Mouse (Mus musculus) heart, postnatal 0 days (tissue): Measurements from ENCODE around the gene Cela1. TPM values are rescaled to one million over a fixed set of nuclear protein-coding genes. Genes with fewer than 3 reads are reported as not detected.

Source experiments
- ATAC-seq: fragments of 200-750 bp; cut with Nextera tagmentation; 2 replicates; pipeline ENCODE4 v1.8.0; 2017; ENCODE audit warnings: low read depth, moderate number of reproducible peaks, moderate library complexity; ENCODE audit not compliant: insufficient read depth
- DNase-seq: peaks from one replicate; pipeline ENCODE4 v3.0.0-alpha.2; 2016; ENCODE audit warnings: low spot score
- H3K27ac ChIP-seq: fragments of 300-500 bp; sonication (generic); 2 replicates; pipeline ENCODE4 v1.5.1; 2014; ENCODE audit warnings: low read depth, mild to moderate bottlenecking
- H3K27me3 ChIP-seq: fragments of 300-500 bp; sonication (generic); 2 replicates; pipeline ENCODE4 v1.6.1; 2014; ENCODE audit warnings: low read length, mixed read lengths; ENCODE audit not compliant: control insufficient read depth, insufficient read depth
- H3K36me3 ChIP-seq: fragments of 300-500 bp; sonication (generic); replicated peaks from 2 replicates; pipeline ENCODE4 v1.6.1; 2014; ENCODE audit warnings: low read length, mixed read lengths; ENCODE audit not compliant: control insufficient read depth, insufficient read depth
- H3K4me1 ChIP-seq: fragments of 300-500 bp; sonication (generic); 2 replicates; pipeline ENCODE4 v1.6.1; 2014; ENCODE audit warnings: antibody characterized with exemption; ENCODE audit not compliant: control insufficient read depth, insufficient read depth
- H3K4me2 ChIP-seq: fragments of 300-500 bp; sonication (generic); 2 replicates; pipeline ENCODE4 v1.6.1; 2014; ENCODE audit warnings: low read depth, mild to moderate bottlenecking, low read length, moderate library complexity
- H3K4me3 ChIP-seq: fragments of 300-500 bp; sonication (generic); 2 replicates; pipeline ENCODE4 v1.5.1; 2014; ENCODE audit warnings: low read depth, low read length
- H3K9ac ChIP-seq: fragments of 300-500 bp; sonication (generic); replicated peaks from 2 replicates; pipeline ENCODE4 v1.6.1; 2014; ENCODE audit warnings: low read depth, low read length, mixed read lengths
- H3K9me3 ChIP-seq: fragments of 300-500 bp; sonication (generic); replicated peaks from 2 replicates; pipeline ENCODE4 v1.6.1; 2016; ENCODE audit warnings: low read length; ENCODE audit not compliant: control insufficient read depth
- CTCF ChIP-seq: IDR thresholded peaks from 2 replicates; pipeline ENCODE4 v1.5.1; 2016; ENCODE audit warnings: antibody characterized with exemption, control low read depth, low read depth
- EP300 ChIP-seq: IDR thresholded peaks from 2 replicates; pipeline ENCODE4 v1.6.1; 2016; ENCODE audit warnings: antibody characterized with exemption, low read depth
- WGBS: fragments of 180-500 bp; shearing (Covaris S2); extraction: QIAGEN DNeasy Blood & Tissue Kit; methylation state at CpG from one replicate; pipeline ENCODE4 v1.1.7; 2014; 5-methylcytosine and 5-hydroxymethylcytosine counted together
- polyA plus RNA-seq: library from polyadenylated mRNA; unstranded; fragments of >200 nt; fragmentation: Nextera tagmentation; extraction: Ambion mirVana; gene quantifications from 2 replicates; pipeline ENCODE4 v1.2.1, GENCODE M21; 2015
- total RNA-seq: library from RNA; depleted of rRNA; stranded (reverse); fragments of >200 nt; gene quantifications from 2 replicates; pipeline ENCODE4 v1.2.3, GENCODE M21; 2014; ENCODE audit warnings: low replicate concordance

The Cela1 gene
- total and polyA plus RNA-seq, 2 experiments from 2014 or later, result 1.8 TPM; not detected in 1

DNA sequence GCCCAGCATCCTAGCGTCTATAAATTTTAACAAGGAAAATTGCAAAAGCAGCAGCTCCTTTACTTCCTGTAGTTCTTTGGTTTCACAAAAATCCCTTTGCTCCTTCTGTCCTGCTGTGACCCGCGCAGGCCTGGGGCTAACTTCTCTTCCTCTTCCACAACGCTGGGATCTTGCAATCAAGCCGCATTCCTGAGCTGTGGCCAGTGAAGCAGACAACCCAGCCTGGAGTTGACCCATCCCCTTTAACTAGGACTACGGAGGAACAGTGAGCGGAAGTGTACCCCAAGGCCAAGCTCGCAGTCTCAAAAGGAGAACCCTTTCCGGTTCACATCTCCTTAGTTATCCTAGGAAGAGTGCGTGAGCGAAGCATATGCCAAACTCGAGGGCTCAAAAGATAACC lies 9.1 kb downstream of the Cela1 start:
- H3K36me3 ChIP-seq, result no peaks in the 10 kb centered on the region
- DNase-seq (no peak), ATAC-seq (no peak)
- TF ChIP-seq EP300, result no peak
- TF ChIP-seq CTCF, result no peak
- no peaks in the 10 kb centered on the region for H3K27me3 ChIP-seq
- H3K27ac ChIP-seq, result no peak overlapping the region
- H3K9me3 ChIP-seq, result no peaks in the 10 kb centered on the region
- H3K4me3 ChIP-seq, result no peak overlapping the region
- H3K4me1 ChIP-seq, result peaks cover 9% of the 10 kb centered on the region
- H3K9ac ChIP-seq, result no peak overlapping the region
- 76% methylated on average over 12 of the region's 12 CpGs for WGBS
- no peak overlapping the region for H3K4me2 ChIP-seq

GRCm38 (mm10) chr15:100677675-100678074 lies 10.0 kb downstream of the Cela1 start:
- Histone ChIP-seq H3K4me1 (peaks cover 14% of the 10 kb centered on the region), H3K4me3 (no peak overlapping the region), H3K27me3 (no peaks in the 10 kb centered on the region), H3K36me3 (no peaks in the 10 kb centered on the region), H3K9me3 (no peaks in the 10 kb centered on the region), H3K4me2 (no peak overlapping the region), H3K9ac (no peak overlapping the region), H3K27ac (no peak overlapping the region)
- no peak for DNase-seq
- WGBS, result 83% methylated on average over 8 of the region's 8 CpGs
- TF ChIP-seq EP300, result no peak
- TF ChIP-seq CTCF, result no peak
- ATAC-seq, result no peak

- Histone ChIP-seq H3K4me2 (no peak overlapping the region), H3K36me3 (no peaks in the 10 kb centered on the region), H3K27ac (no peak overlapping the region), H3K27me3 (no peaks in the 10 kb centered on the region), H3K4me3 (no peak overlapping the region), H3K4me1 (peaks cover 14% of the 10 kb centered on the region), H3K9me3 (no peaks in the 10 kb centered on the region), H3K9ac (no peak overlapping the region)
- WGBS, result 84% methylated on average over 1 of the region's 1 CpGs
- DNase-seq (no peak), ATAC-seq (no peak)
- TF ChIP-seq EP300 (no peak), CTCF (no peak)
Measured at GRCm38 (mm10) chr15:100676521-100676920, 11.2 kb downstream of the Cela1 start.

- Histone ChIP-seq H3K4me3 (no peak overlapping the region), H3K9me3 (no peaks in the 10 kb centered on the region), H3K4me1 (peaks cover 14% of the 10 kb centered on the region), H3K36me3 (no peaks in the 10 kb centered on the region), H3K27ac (no peak overlapping the region), H3K4me2 (no peak overlapping the region), H3K9ac (no peak overlapping the region), H3K27me3 (no peaks in the 10 kb centered on the region)
- 50% methylated on average over 3 of the region's 3 CpGs for WGBS
- no peak for TF ChIP-seq CTCF
- ATAC-seq (no peak), DNase-seq (no peak)
Measured at GRCm38 (mm10) chr15:100675486-100675885, 12.2 kb downstream of the Cela1 start.

- no peaks in the 10 kb centered on the region for H3K27me3 ChIP-seq
- TF ChIP-seq CTCF (no peak), EP300 (no peak)
- H3K9me3 ChIP-seq, result no peaks in the 10 kb centered on the region
- H3K4me3 ChIP-seq, result no peak overlapping the region
- H3K4me1 ChIP-seq, result peaks cover 14% of the 10 kb centered on the region
- H3K9ac ChIP-seq, result no peak overlapping the region
- no peak overlapping the region for H3K4me2 ChIP-seq
- DNase-seq (no peak), ATAC-seq (no peak)
- H3K27ac ChIP-seq, result peak overlapping the region; percentile 62
- no peaks in the 10 kb centered on the region for H3K36me3 ChIP-seq
- WGBS, result 80% methylated on average over 10 of the region's 10 CpGs
Measured at GRCm38 (mm10) chr15:100674566-100674965, 13.2 kb downstream of the Cela1 start.

DNA sequence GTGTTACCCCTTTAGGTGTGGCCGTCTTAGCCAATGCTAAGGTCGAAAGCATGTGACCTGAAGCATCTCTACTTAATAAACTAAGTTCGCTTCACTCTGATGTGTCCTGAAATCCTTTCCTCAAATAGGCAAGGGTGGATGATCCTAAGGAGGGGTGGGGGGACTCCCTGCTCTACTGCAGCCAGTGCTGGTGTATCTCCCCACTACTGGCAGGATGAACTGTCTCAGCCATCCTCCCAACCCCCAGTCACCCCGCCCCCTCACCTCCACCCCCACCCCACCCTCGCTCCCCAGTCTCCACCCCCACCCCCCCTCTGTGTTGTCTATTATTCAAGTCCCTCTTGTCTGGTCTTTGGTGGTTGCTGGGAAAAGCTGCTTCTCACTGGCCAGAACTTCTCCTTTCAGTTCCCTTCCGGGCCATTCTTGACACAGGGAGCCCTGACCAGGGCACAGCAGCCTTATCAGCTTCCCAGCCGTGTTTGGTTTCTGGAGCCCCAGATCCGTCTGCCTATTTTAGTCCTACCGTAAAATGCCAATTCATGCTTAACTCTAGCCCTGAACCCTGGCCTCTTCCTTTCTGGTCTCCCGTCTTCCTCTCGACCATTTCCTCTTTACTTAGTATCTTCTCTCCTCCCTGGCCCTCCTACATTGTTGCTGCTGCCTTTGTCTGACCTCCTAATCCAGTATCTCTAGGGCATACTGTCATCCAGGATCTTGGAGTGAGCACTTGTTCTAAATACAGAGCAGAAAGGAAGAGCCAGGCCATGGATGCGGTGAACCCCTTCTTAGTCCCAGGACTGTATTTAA lies 13.9 kb downstream of the Cela1 start:
- DNase-seq, result peak; percentile 57
- Histone ChIP-seq H3K9me3 (no peaks in the 10 kb centered on the region), H3K9ac (no peak overlapping the region), H3K4me2 (peak overlapping the region; percentile 33), H3K27ac (peak overlapping the region; percentile 62), H3K4me1 (peaks cover 14% of the 10 kb centered on the region), H3K36me3 (no peaks in the 10 kb centered on the region), H3K27me3 (no peaks in the 10 kb centered on the region), H3K4me3 (no peak overlapping the region)
- WGBS, result 20% methylated on average over 12 of the region's 12 CpGs
- peak; percentile 57 for ATAC-seq
- TF ChIP-seq EP300 (no peak), CTCF (no peak)
